Mouse (Mus musculus): ENCODE measurements around the gene Spata2. TPM values are rescaled to one million over a fixed set of nuclear protein-coding genes. Genes with fewer than 3 reads are reported as not detected.

The Spata2 gene
- polyA plus RNA-seq, 1 experiment from 2014 or later, result 11.2 TPM

GRCm38 (mm10) chr2:167533880-167534279, 41.2 kb upstream of the Spata2 start:
- Histone ChIP-seq H3K9me3 (no peaks in the 10 kb centered on the region), H3K36me3 (no peaks in the 10 kb centered on the region), H3K4me1 (0 out of 2 replicates have a peak, but pooled peaks cover 8% of the 10 kb centered on the region), H3K4me2 (no peak overlapping the region), H3K4me3 (replicated peaks) (no peak overlapping the region), H3K27ac (no peak overlapping the region), H3K9ac (no peak overlapping the region), H3K27me3 (replicated peaks) (peaks cover 15% of the 10 kb centered on the region; the same call in 1 of the 2 replicates)
- no peak for ATAC-seq (ENCODE audit: insufficient read depth, low FRiP score, low read depth)

- Histone ChIP-seq H3K27me3 (replicated peaks) (peaks cover 8% of the 10 kb centered on the region; the same call in 1 of the 2 replicates), H3K4me1 (no peaks in the 10 kb centered on the region), H3K4me2 (no peak overlapping the region), H3K27ac (no peak overlapping the region), H3K9ac (no peak overlapping the region), H3K4me3 (replicated peaks) (no peak overlapping the region), H3K9me3 (no peaks in the 10 kb centered on the region), H3K36me3 (no peaks in the 10 kb centered on the region)
- 21% methylated on average over 13 of the region's 13 CpGs for WGBS
- no peak for ATAC-seq (ENCODE audit: insufficient read depth, low FRiP score, low read depth)
These were observed 39.4 kb upstream of the Spata2 start for GRCm38 (mm10) chr2:167532131-167532530.

- H3K9me3 ChIP-seq, result no peaks in the 10 kb centered on the region
- H3K9ac ChIP-seq, result no peak overlapping the region
- WGBS, result 73% methylated on average over 4 of the region's 4 CpGs
- H3K4me3 ChIP-seq (replicated peaks), result no peak overlapping the region
- no peak overlapping the region for H3K4me2 ChIP-seq
- no peak overlapping the region for H3K27ac ChIP-seq
- no peaks in the 10 kb centered on the region for H3K4me1 ChIP-seq
- ATAC-seq (ENCODE audit: insufficient read depth, low FRiP score, low read depth), result no peak
- no peaks in the 10 kb centered on the region for H3K27me3 ChIP-seq (replicated peaks)
- H3K36me3 ChIP-seq, result no peaks in the 10 kb centered on the region
These were observed 37.8 kb upstream of the Spata2 start for GRCm38 (mm10) chr2:167530536-167530935.

- WGBS, result 49% methylated on average over 5 of the region's 5 CpGs
- Histone ChIP-seq H3K9me3 (no peaks in the 10 kb centered on the region), H3K4me2 (no peak overlapping the region), H3K36me3 (no peaks in the 10 kb centered on the region), H3K4me3 (replicated peaks) (no peak overlapping the region), H3K9ac (no peak overlapping the region), H3K4me1 (no peaks in the 10 kb centered on the region), H3K27ac (no peak overlapping the region), H3K27me3 (replicated peaks) (no peaks in the 10 kb centered on the region)
- ATAC-seq (ENCODE audit: insufficient read depth, low FRiP score, low read depth), result no peak
These were observed 37.3 kb upstream of the Spata2 start for GRCm38 (mm10) chr2:167529935-167530513.

GRCm38 (mm10) chr2:167528278-167528677, 35.6 kb upstream of the Spata2 start:
- ATAC-seq (ENCODE audit: insufficient read depth, low FRiP score, low read depth), result no peak
- Histone ChIP-seq H3K4me2 (no peak overlapping the region), H3K9ac (no peak overlapping the region), H3K27ac (no peak overlapping the region), H3K4me3 (replicated peaks) (no peak overlapping the region), H3K36me3 (no peaks in the 10 kb centered on the region), H3K4me1 (no peaks in the 10 kb centered on the region), H3K9me3 (no peaks in the 10 kb centered on the region), H3K27me3 (replicated peaks) (no peaks in the 10 kb centered on the region)
- WGBS, result 14% methylated on average over 5 of the region's 5 CpGs

GRCm38 (mm10) chr2:167519606-167520252, 27.0 kb upstream of the Spata2 start:
- Histone ChIP-seq H3K4me2 (no peak overlapping the region), H3K9me3 (no peaks in the 10 kb centered on the region), H3K27me3 (replicated peaks) (no peaks in the 10 kb centered on the region), H3K4me1 (no peaks in the 10 kb centered on the region), H3K9ac (no peak overlapping the region), H3K36me3 (peaks cover 31% of the 10 kb centered on the region), H3K27ac (no peak overlapping the region), H3K4me3 (replicated peaks) (no peak overlapping the region)
- 73% methylated on average over 5 of the region's 5 CpGs for WGBS
- ATAC-seq (ENCODE audit: insufficient read depth, low FRiP score, low read depth), result no peak

- Histone ChIP-seq H3K4me3 (replicated peaks) (no peak overlapping the region), H3K36me3 (peaks cover 65% of the 10 kb centered on the region), H3K27ac (no peak overlapping the region), H3K9ac (no peak overlapping the region), H3K4me1 (no peaks in the 10 kb centered on the region), H3K27me3 (replicated peaks) (no peaks in the 10 kb centered on the region), H3K4me2 (no peak overlapping the region), H3K9me3 (no peaks in the 10 kb centered on the region)
- no peak for ATAC-seq (ENCODE audit: insufficient read depth, low FRiP score, low read depth)
- WGBS, result 86% methylated on average over 5 of the region's 5 CpGs
These were observed 23.0 kb upstream of the Spata2 start for GRCm38 (mm10) chr2:167515688-167516087.

- no peak for ATAC-seq (ENCODE audit: insufficient read depth, low FRiP score, low read depth)
- Histone ChIP-seq H3K36me3 (peaks cover 65% of the 10 kb centered on the region), H3K4me1 (no peaks in the 10 kb centered on the region), H3K27me3 (replicated peaks) (no peaks in the 10 kb centered on the region), H3K27ac (no peak overlapping the region), H3K9ac (no peak overlapping the region), H3K4me2 (no peak overlapping the region), H3K4me3 (replicated peaks) (no peak overlapping the region), H3K9me3 (no peaks in the 10 kb centered on the region)
- 95% methylated on average over 4 of the region's 4 CpGs for WGBS
These were observed 22.0 kb upstream of the Spata2 start for GRCm38 (mm10) chr2:167514641-167515040.

GRCm38 (mm10) chr2:167512970-167513369, 20.3 kb upstream of the Spata2 start:
- WGBS, result 91% methylated on average over 5 of the region's 5 CpGs
- H3K36me3 ChIP-seq, result peaks cover 77% of the 10 kb centered on the region
- H3K27ac ChIP-seq, result no peak overlapping the region
- no peak overlapping the region for H3K9ac ChIP-seq
- H3K9me3 ChIP-seq, result no peaks in the 10 kb centered on the region
- H3K4me3 ChIP-seq (replicated peaks), result no peak overlapping the region
- no peaks in the 10 kb centered on the region for H3K4me1 ChIP-seq
- no peaks in the 10 kb centered on the region for H3K27me3 ChIP-seq (replicated peaks)
- no peak for ATAC-seq (ENCODE audit: insufficient read depth, low FRiP score, low read depth)
- no peak overlapping the region for H3K4me2 ChIP-seq

GRCm38 (mm10) chr2:167512365-167512764, 19.7 kb upstream of the Spata2 start:
- WGBS, result 95% methylated on average over 9 of the region's 9 CpGs
- H3K36me3 ChIP-seq, result peaks cover 76% of the 10 kb centered on the region
- no peak for ATAC-seq (ENCODE audit: insufficient read depth, low FRiP score, low read depth)
- no peaks in the 10 kb centered on the region for H3K4me1 ChIP-seq
- no peak overlapping the region for H3K9ac ChIP-seq
- no peak overlapping the region for H3K4me2 ChIP-seq
- H3K9me3 ChIP-seq, result no peaks in the 10 kb centered on the region
- no peak overlapping the region for H3K27ac ChIP-seq
- no peaks in the 10 kb centered on the region for H3K27me3 ChIP-seq (replicated peaks)
- H3K4me3 ChIP-seq (replicated peaks), result no peak overlapping the region

GRCm38 (mm10) chr2:167510485-167510884, 17.8 kb upstream of the Spata2 start:
- Histone ChIP-seq H3K4me2 (no peak overlapping the region), H3K27ac (peak overlapping the region; percentile 12; the same call in 1 of the 2 replicates), H3K27me3 (replicated peaks) (no peaks in the 10 kb centered on the region), H3K9me3 (no peaks in the 10 kb centered on the region), H3K9ac (no peak overlapping the region), H3K4me1 (peaks cover 5% of the 10 kb centered on the region), H3K36me3 (peaks cover 66% of the 10 kb centered on the region), H3K4me3 (replicated peaks) (no peak overlapping the region)
- ATAC-seq (ENCODE audit: insufficient read depth, low FRiP score, low read depth), result peak; percentile 29; the same call in 1 of the 2 replicates
- WGBS, result 76% methylated on average over 3 of the region's 3 CpGs

- H3K4me1 ChIP-seq, result peaks cover 20% of the 10 kb centered on the region
- 90% methylated on average over 4 of the region's 4 CpGs for WGBS
- no peak overlapping the region for H3K27ac ChIP-seq
- H3K4me3 ChIP-seq (replicated peaks), result no peak overlapping the region
- no peak overlapping the region for H3K9ac ChIP-seq
- H3K36me3 ChIP-seq, result peaks cover 48% of the 10 kb centered on the region
- ATAC-seq (ENCODE audit: insufficient read depth, low FRiP score, low read depth), result no peak
- no peaks in the 10 kb centered on the region for H3K9me3 ChIP-seq
- no peak overlapping the region for H3K4me2 ChIP-seq
- no peaks in the 10 kb centered on the region for H3K27me3 ChIP-seq (replicated peaks)
These were observed 15.9 kb upstream of the Spata2 start for GRCm38 (mm10) chr2:167508569-167508968.
